Mouse (Mus musculus) CD8-positive naive resting alpha-beta T cell, adult 2 months (primary cell): ENCODE data around the gene Gm10837.

Experiments used
- DNase-seq, 2 experiments: peaks; one replicate each; pipeline ENCODE4 v3.0.0; 2022; ENCODE audit warnings: low read depth in 2 of 2, low spot score in 2 of 2

Gene Gm10837

GRCm38 (mm10) chr14:122477971-122478573 lies 12.3 kb upstream of the Gm10837 start:
- DNase-seq = no peak

- no peak for DNase-seq
Observed at GRCm38 (mm10) chr14:122478574-122479011, 11.8 kb upstream of the Gm10837 start.

- DNase-seq = no peak
Observed at GRCm38 (mm10) chr14:122479461-122480109, 10.8 kb upstream of the Gm10837 start.

- no peak for DNase-seq
Observed at GRCm38 (mm10) chr14:122480355-122480754, 10.0 kb upstream of the Gm10837 start.

- no peak for DNase-seq
Observed at GRCm38 (mm10) chr14:122481181-122481580, 9.2 kb upstream of the Gm10837 start.

GRCm38 (mm10) chr14:122482081-122483023 lies 8.0 kb upstream of the Gm10837 start:
- DNase-seq = no peak

GRCm38 (mm10) chr14:122483024-122483385 lies 7.4 kb upstream of the Gm10837 start:
- DNase-seq = no peak

- no peak for DNase-seq
Observed at GRCm38 (mm10) chr14:122483556-122484421, 6.6 kb upstream of the Gm10837 start.

GRCm38 (mm10) chr14:122484458-122484843 lies 5.9 kb upstream of the Gm10837 start:
- no peak for DNase-seq

- no peak for DNase-seq
Observed at GRCm38 (mm10) chr14:122484844-122485551, 5.4 kb upstream of the Gm10837 start.

GRCm38 (mm10) chr14:122485635-122486181 lies 4.7 kb upstream of the Gm10837 start:
- no peak for DNase-seq

- DNase-seq = no peak
Observed at GRCm38 (mm10) chr14:122486611-122487010, 3.8 kb upstream of the Gm10837 start.

- DNase-seq = no peak
Observed at GRCm38 (mm10) chr14:122487366-122487765, 3.0 kb upstream of the Gm10837 start.

- DNase-seq = no peak
Observed at GRCm38 (mm10) chr14:122489041-122489440, 1.3 kb upstream of the Gm10837 start.

GRCm38 (mm10) chr14:122489686-122490414 lies 536 bp upstream of the Gm10837 start:
- no peak for DNase-seq

- no peak for DNase-seq
Observed at GRCm38 (mm10) chr14:122491521-122491920, 1.1 kb downstream of the Gm10837 start.

- no peak for DNase-seq
Observed at GRCm38 (mm10) chr14:122492015-122492414, 1.6 kb downstream of the Gm10837 start.

- no peak for DNase-seq
Observed at GRCm38 (mm10) chr14:122509058-122509457, 18.7 kb downstream of the Gm10837 start.

GRCm38 (mm10) chr14:122511519-122511918 lies 21.1 kb downstream of the Gm10837 start:
- DNase-seq = no peak
